Mouse (Mus musculus) midbrain, embryonic 13.5 days (tissue): ENCODE data around the gene Slc1a3. TPM values are rescaled to one million over a fixed set of nuclear protein-coding genes. Genes with fewer than 3 reads are reported as not detected.
"Not testable (repeated sequence)": the region's sequence is repeated elsewhere in the genome, so short reads cannot be mapped to it uniquely, and the experiment has no call there.

Source experiments
- ATAC-seq: fragments of 200-750 bp; cut with Nextera tagmentation; 2 replicates; pipeline ENCODE4 v1.8.0; 2017; ENCODE audit warnings: mild to moderate bottlenecking, moderate TSS enrichment, moderate library complexity
- H3K27ac ChIP-seq: fragments of 300-500 bp; sonication (generic); 2 replicates; pipeline ENCODE4 v1.5.1; 2015; ENCODE audit warnings: inconsistent platforms, mild to moderate bottlenecking, moderate library complexity
- H3K27me3 ChIP-seq: fragments of 300-500 bp; sonication (generic); 2 replicates; pipeline ENCODE4 v1.6.1; 2015; ENCODE audit warnings: mild to moderate bottlenecking, inconsistent platforms
- H3K36me3 ChIP-seq: fragments of 300-500 bp; sonication (generic); 2 replicates; pipeline ENCODE4 v1.6.1; 2015; ENCODE audit warnings: mild to moderate bottlenecking, inconsistent platforms
- H3K4me1 ChIP-seq: fragments of 300-500 bp; sonication (generic); replicated peaks from 2 replicates; pipeline ENCODE4 v1.6.1; 2015; ENCODE audit warnings: inconsistent platforms
- H3K4me2 ChIP-seq: fragments of 300-500 bp; sonication (generic); replicated peaks from 2 replicates; pipeline ENCODE4 v1.6.1; 2015; ENCODE audit warnings: moderate library complexity, mild to moderate bottlenecking, inconsistent platforms
- H3K4me3 ChIP-seq: fragments of 300-500 bp; sonication (generic); replicated peaks from 2 replicates; pipeline ENCODE4 v1.5.1; 2015; ENCODE audit warnings: mild to moderate bottlenecking, inconsistent platforms
- H3K9ac ChIP-seq: fragments of 300-500 bp; sonication (generic); replicated peaks from 2 replicates; pipeline ENCODE4 v1.6.1; 2015; ENCODE audit warnings: mild to moderate bottlenecking, inconsistent platforms
- H3K9me3 ChIP-seq: fragments of 300-500 bp; sonication (generic); 2 replicates; pipeline ENCODE4 v1.6.1; 2016; ENCODE audit warnings: mild to moderate bottlenecking, inconsistent platforms
- WGBS: fragments of 180-500 bp; shearing (Covaris S2); methylation state at CpG from one replicate; pipeline ENCODE4 v1.1.7; 2015; 5-methylcytosine and 5-hydroxymethylcytosine counted together
- polyA plus RNA-seq: library from polyadenylated mRNA; unstranded; fragments of >200 nt; fragmentation: Nextera tagmentation; extraction: Ambion mirVana; gene quantifications from 2 replicates; pipeline ENCODE4 v1.2.1, GENCODE M21; 2015

Gene Slc1a3
- polyA plus RNA-seq, 1 experiment from 2014 or later: 85.4 TPM

GRCm38 (mm10) chr15:8697976-8698375 lies 12.6 kb downstream of the Slc1a3 start:
- H3K9me3 ChIP-seq: no peaks in the 10 kb centered on the region
- 40% methylated on average over 3 of the region's 3 CpGs for WGBS
- no peak overlapping the region for H3K27ac ChIP-seq

GRCm38 (mm10) chr15:8697500-8697899 lies 13.1 kb downstream of the Slc1a3 start:
- 65% methylated on average over 3 of the region's 3 CpGs for WGBS
- no peak overlapping the region for H3K9ac ChIP-seq
- ATAC-seq: no peak
- H3K4me2 ChIP-seq: no peak overlapping the region
- H3K4me1 ChIP-seq: no peaks in the 10 kb centered on the region
- H3K4me3 ChIP-seq: no peak overlapping the region
- H3K9me3 ChIP-seq: no peaks in the 10 kb centered on the region
- H3K27me3 ChIP-seq: no peaks in the 10 kb centered on the region
- H3K36me3 ChIP-seq: no peaks in the 10 kb centered on the region
- no peak overlapping the region for H3K27ac ChIP-seq

More at GRCm38 (mm10) chr15:8697976-8698375, 12.6 kb downstream of the Slc1a3 start:
- Histone ChIP-seq H3K9ac (no peak overlapping the region), H3K36me3 (no peaks in the 10 kb centered on the region), H3K4me1 (no peaks in the 10 kb centered on the region), H3K27me3 (no peaks in the 10 kb centered on the region), H3K4me2 (no peak overlapping the region), H3K4me3 (no peak overlapping the region)
- ATAC-seq: no peak

GRCm38 (mm10) chr15:8690141-8690540 lies 20.4 kb downstream of the Slc1a3 start:
- WGBS: 96% methylated on average over 6 of the region's 6 CpGs
- not testable (repeated sequence) for H3K4me2 ChIP-seq, H3K27me3 ChIP-seq, ATAC-seq, H3K4me1 ChIP-seq, H3K27ac ChIP-seq, H3K9me3 ChIP-seq, H3K9ac ChIP-seq, H3K36me3 ChIP-seq, H3K4me3 ChIP-seq

GRCm38 (mm10) chr15:8686846-8687245 lies 23.7 kb downstream of the Slc1a3 start:
- Histone ChIP-seq H3K36me3 (no peaks in the 10 kb centered on the region), H3K9me3 (no peaks in the 10 kb centered on the region), H3K4me3 (no peak overlapping the region), H3K27ac (no peak overlapping the region), H3K27me3 (no peaks in the 10 kb centered on the region), H3K4me2 (no peak overlapping the region), H3K4me1 (no peaks in the 10 kb centered on the region), H3K9ac (no peak overlapping the region)
- WGBS: 96% methylated on average over 4 of the region's 4 CpGs
- no peak for ATAC-seq

- WGBS: 89% methylated on average over 7 of the region's 7 CpGs
- no peak overlapping the region for H3K4me2 ChIP-seq
- no peaks in the 10 kb centered on the region for H3K4me1 ChIP-seq
- H3K9ac ChIP-seq: no peak overlapping the region
- H3K9me3 ChIP-seq: no peaks in the 10 kb centered on the region
- H3K36me3 ChIP-seq: no peaks in the 10 kb centered on the region
- no peak for ATAC-seq
- H3K27me3 ChIP-seq: no peaks in the 10 kb centered on the region
- H3K4me3 ChIP-seq: no peak overlapping the region
- H3K27ac ChIP-seq: no peak overlapping the region
These were observed 25.1 kb downstream of the Slc1a3 start for GRCm38 (mm10) chr15:8685506-8685905.

GRCm38 (mm10) chr15:8684263-8684662 lies 26.3 kb downstream of the Slc1a3 start:
- Histone ChIP-seq H3K9ac (no peak overlapping the region), H3K4me2 (no peak overlapping the region), H3K36me3 (no peaks in the 10 kb centered on the region), H3K4me3 (no peak overlapping the region), H3K27me3 (no peaks in the 10 kb centered on the region), H3K9me3 (no peaks in the 10 kb centered on the region), H3K27ac (no peak overlapping the region), H3K4me1 (no peaks in the 10 kb centered on the region)
- ATAC-seq: no peak
- WGBS: 95% methylated on average over 3 of the region's 3 CpGs

- WGBS: 90% methylated on average over 3 of the region's 3 CpGs
These were observed 27.7 kb downstream of the Slc1a3 start for GRCm38 (mm10) chr15:8682871-8683270.

GRCm38 (mm10) chr15:8682421-8682820 lies 28.1 kb downstream of the Slc1a3 start:
- H3K4me2 ChIP-seq: no peak overlapping the region
- H3K9ac ChIP-seq: no peak overlapping the region
- H3K27me3 ChIP-seq: no peaks in the 10 kb centered on the region
- 87% methylated on average over 9 of the region's 9 CpGs for WGBS
- H3K4me3 ChIP-seq: no peak overlapping the region
- H3K36me3 ChIP-seq: no peaks in the 10 kb centered on the region
- no peak overlapping the region for H3K27ac ChIP-seq
- ATAC-seq: no peak
- H3K4me1 ChIP-seq: no peaks in the 10 kb centered on the region
- H3K9me3 ChIP-seq: no peaks in the 10 kb centered on the region

More at GRCm38 (mm10) chr15:8682871-8683270, 27.7 kb downstream of the Slc1a3 start:
- Histone ChIP-seq H3K4me3 (no peak overlapping the region), H3K9me3 (no peaks in the 10 kb centered on the region), H3K9ac (no peak overlapping the region), H3K36me3 (no peaks in the 10 kb centered on the region), H3K27me3 (no peaks in the 10 kb centered on the region), H3K4me1 (no peaks in the 10 kb centered on the region), H3K27ac (no peak overlapping the region), H3K4me2 (no peak overlapping the region)
- ATAC-seq: no peak

GRCm38 (mm10) chr15:8681971-8682370 lies 28.6 kb downstream of the Slc1a3 start:
- WGBS: 56% methylated on average over 7 of the region's 7 CpGs
- Histone ChIP-seq H3K9me3 (no peaks in the 10 kb centered on the region), H3K36me3 (no peaks in the 10 kb centered on the region), H3K4me2 (no peak overlapping the region), H3K4me1 (no peaks in the 10 kb centered on the region), H3K27me3 (no peaks in the 10 kb centered on the region), H3K9ac (no peak overlapping the region), H3K27ac (no peak overlapping the region), H3K4me3 (no peak overlapping the region)
- no peak for ATAC-seq

- Histone ChIP-seq H3K9ac (no peak overlapping the region), H3K4me2 (no peak overlapping the region), H3K27ac (no peak overlapping the region), H3K4me3 (no peak overlapping the region), H3K36me3 (no peaks in the 10 kb centered on the region), H3K4me1 (no peaks in the 10 kb centered on the region), H3K9me3 (no peaks in the 10 kb centered on the region), H3K27me3 (no peaks in the 10 kb centered on the region)
- WGBS: 94% methylated on average over 5 of the region's 5 CpGs
- no peak for ATAC-seq
These were observed 29.6 kb downstream of the Slc1a3 start for GRCm38 (mm10) chr15:8681009-8681408.

- 92% methylated on average over 2 of the region's 2 CpGs for WGBS
- ATAC-seq: no peak
- H3K4me1 ChIP-seq: no peaks in the 10 kb centered on the region
- no peak overlapping the region for H3K9ac ChIP-seq
- no peaks in the 10 kb centered on the region for H3K36me3 ChIP-seq
- H3K9me3 ChIP-seq: no peaks in the 10 kb centered on the region
- no peak overlapping the region for H3K4me2 ChIP-seq
- H3K27me3 ChIP-seq: no peaks in the 10 kb centered on the region
- H3K27ac ChIP-seq: no peak overlapping the region
- no peak overlapping the region for H3K4me3 ChIP-seq
These were observed 33.6 kb downstream of the Slc1a3 start for GRCm38 (mm10) chr15:8676959-8677358.

GRCm38 (mm10) chr15:8676211-8676691 lies 34.3 kb downstream of the Slc1a3 start:
- no peak for ATAC-seq
- Histone ChIP-seq H3K9me3 (no peaks in the 10 kb centered on the region), H3K27ac (no peak overlapping the region), H3K27me3 (no peaks in the 10 kb centered on the region), H3K36me3 (no peaks in the 10 kb centered on the region), H3K9ac (no peak overlapping the region), H3K4me2 (no peak overlapping the region), H3K4me3 (no peak overlapping the region), H3K4me1 (no peaks in the 10 kb centered on the region)
- WGBS: 74% methylated on average over 5 of the region's 5 CpGs

- Histone ChIP-seq H3K27me3 (no peaks in the 10 kb centered on the region), H3K9me3 (no peaks in the 10 kb centered on the region), H3K4me3 (no peak overlapping the region), H3K4me2 (no peak overlapping the region), H3K9ac (no peak overlapping the region), H3K36me3 (no peaks in the 10 kb centered on the region), H3K27ac (no peak overlapping the region), H3K4me1 (no peaks in the 10 kb centered on the region)
- 91% methylated on average over 4 of the region's 4 CpGs for WGBS
- ATAC-seq: no peak
These were observed 34.9 kb downstream of the Slc1a3 start for GRCm38 (mm10) chr15:8675616-8676015.
